Mouse (Mus musculus): Measurements from ENCODE around the gene Arhgap8. TPM values are rescaled to one million over a fixed set of nuclear protein-coding genes. Genes with fewer than 3 reads are reported as not detected.

Gene Arhgap8
- polyA plus RNA-seq, 1 experiment from 2014 or later = 4.9 TPM

GRCm38 (mm10) chr15:84815171-84815570 is 95.3 kb downstream of the Arhgap8 start:
- Histone ChIP-seq H3K4me1 (ENCODE audit: control insufficient read depth, insufficient read depth, low read length) (peaks cover 2% of the 10 kb centered on the region; the same call in 1 of the 2 replicates), H3K4me3 (ENCODE audit: low read depth, low read length) (no peak overlapping the region), H3K27me3 (ENCODE audit: control insufficient read depth, insufficient read depth, low read length) (no peaks in the 10 kb centered on the region), H3K4me2 (ENCODE audit: low read depth) (no peak overlapping the region), H3K36me3 (ENCODE audit: control insufficient read depth, insufficient read depth, low read length) (no peaks in the 10 kb centered on the region), H3K9ac (ENCODE audit: low read length) (no peak overlapping the region), H3K9me3 (ENCODE audit: control insufficient read depth, low read length) (no peaks in the 10 kb centered on the region), H3K27ac (ENCODE audit: low read depth, low read length) (no peak overlapping the region)
- 56% methylated on average over 4 of the region's 4 CpGs for WGBS
- DNase-seq (ENCODE audit: low spot score) (no peak), ATAC-seq (ENCODE audit: insufficient read depth, low FRiP score, low TSS enrichment) (no peak)

GRCm38 (mm10) chr15:84817589-84817988 is 97.7 kb downstream of the Arhgap8 start:
- H3K9me3 ChIP-seq (ENCODE audit: control insufficient read depth, low read length) = no peaks in the 10 kb centered on the region
- H3K4me3 ChIP-seq (ENCODE audit: low read depth, low read length) = no peak overlapping the region
- DNase-seq (ENCODE audit: low spot score) (no peak), ATAC-seq (ENCODE audit: insufficient read depth, low FRiP score, low TSS enrichment) (no peak)
- H3K36me3 ChIP-seq (ENCODE audit: control insufficient read depth, insufficient read depth, low read length) = no peaks in the 10 kb centered on the region
- H3K9ac ChIP-seq (ENCODE audit: low read length) = no peak overlapping the region
- H3K4me1 ChIP-seq (ENCODE audit: control insufficient read depth, insufficient read depth, low read length) = peaks cover 2% of the 10 kb centered on the region; the same call in 1 of the 2 replicates
- WGBS = 85% methylated on average over 3 of the region's 3 CpGs
- H3K4me2 ChIP-seq (ENCODE audit: low read depth) = no peak overlapping the region
- H3K27me3 ChIP-seq (ENCODE audit: control insufficient read depth, insufficient read depth, low read length) = no peaks in the 10 kb centered on the region
- no peak overlapping the region for H3K27ac ChIP-seq (ENCODE audit: low read depth, low read length)

GRCm38 (mm10) chr15:84818284-84818683 is 98.4 kb downstream of the Arhgap8 start:
- H3K4me3 ChIP-seq (ENCODE audit: low read depth, low read length) = no peak overlapping the region
- ATAC-seq (ENCODE audit: insufficient read depth, low FRiP score, low TSS enrichment) (no peak), DNase-seq (ENCODE audit: low spot score) (no peak)
- H3K27me3 ChIP-seq (ENCODE audit: control insufficient read depth, insufficient read depth, low read length) = no peaks in the 10 kb centered on the region
- H3K9me3 ChIP-seq (ENCODE audit: control insufficient read depth, low read length) = no peaks in the 10 kb centered on the region
- no peak overlapping the region for H3K4me2 ChIP-seq (ENCODE audit: low read depth)
- WGBS = 88% methylated on average over 11 of the region's 11 CpGs
- no peaks in the 10 kb centered on the region for H3K36me3 ChIP-seq (ENCODE audit: control insufficient read depth, insufficient read depth, low read length)
- no peak overlapping the region for H3K9ac ChIP-seq (ENCODE audit: low read length)
- 0 out of 2 replicates have a peak, but pooled peaks cover 2% of the 10 kb centered on the region for H3K4me1 ChIP-seq (ENCODE audit: control insufficient read depth, insufficient read depth, low read length)
- no peak overlapping the region for H3K27ac ChIP-seq (ENCODE audit: low read depth, low read length)

GRCm38 (mm10) chr15:84820811-84821210 is 101.0 kb downstream of the Arhgap8 start:
- H3K27me3 ChIP-seq (ENCODE audit: control insufficient read depth, insufficient read depth, low read length) = no peaks in the 10 kb centered on the region
- H3K27ac ChIP-seq (ENCODE audit: low read depth, low read length) = no peak overlapping the region
- no peak overlapping the region for H3K4me3 ChIP-seq (ENCODE audit: low read depth, low read length)
- no peaks in the 10 kb centered on the region for H3K4me1 ChIP-seq (ENCODE audit: control insufficient read depth, insufficient read depth, low read length)
- H3K9ac ChIP-seq (ENCODE audit: low read length) = no peak overlapping the region
- no peak for DNase-seq (ENCODE audit: low spot score)
- H3K9me3 ChIP-seq (ENCODE audit: control insufficient read depth, low read length) = no peaks in the 10 kb centered on the region
- H3K4me2 ChIP-seq (ENCODE audit: low read depth) = no peak overlapping the region
- WGBS = 92% methylated on average over 4 of the region's 4 CpGs
- no peaks in the 10 kb centered on the region for H3K36me3 ChIP-seq (ENCODE audit: control insufficient read depth, insufficient read depth, low read length)
- no peak for ATAC-seq (ENCODE audit: insufficient read depth, low FRiP score, low TSS enrichment)

Other genes starting within 250 kb of the Arhgap8 start
- 25.0 and 28.7 TPM in 2 replicates for gene Rtl6, start 162.2 kb upstream of the Arhgap8 start, polyA plus RNA-seq (2014; fragmentation: Nextera tagmentation; extraction: Ambion mirVana)
- gene Prr5, start 50.4 kb upstream of the Arhgap8 start, polyA plus RNA-seq (2014; fragmentation: Nextera tagmentation; extraction: Ambion mirVana) = 17.5 and 19.3 TPM in 2 replicates
- gene Phf21b, start 136.0 kb downstream of the Arhgap8 start, polyA plus RNA-seq (2014; fragmentation: Nextera tagmentation; extraction: Ambion mirVana) = 32.2 and 36.0 TPM in 2 replicates
- 0.77 and 0.81 TPM in 2 replicates for gene Gm29666, start 200.0 kb downstream of the Arhgap8 start, polyA plus RNA-seq (2014; fragmentation: Nextera tagmentation; extraction: Ambion mirVana)
- gene Nup50, start 203.4 kb downstream of the Arhgap8 start, polyA plus RNA-seq (2014; fragmentation: Nextera tagmentation; extraction: Ambion mirVana) = 61.5 and 63.4 TPM in 2 replicates

Data from neural tube, embryonic 11.5 days (tissue).